Mouse (Mus musculus): Measurements from ENCODE around the gene Lrrfip1. TPM values are rescaled to one million over a fixed set of nuclear protein-coding genes. Genes with fewer than 3 reads are reported as not detected.

Gene Lrrfip1
- polyA plus RNA-seq, 1 experiment from 2014 or later, result 30.0 TPM

- no peak for ATAC-seq (replicated peaks; ENCODE audit: insufficient number of reproducible peaks, low FRiP score, low TSS enrichment, low read depth)
- H3K4me3 ChIP-seq (ENCODE audit: low read depth, low read length), result no peak overlapping the region
- no peak overlapping the region for H3K9ac ChIP-seq (replicated peaks; ENCODE audit: low read length)
- H3K27ac ChIP-seq (replicated peaks; ENCODE audit: low read depth, low read length), result no peak overlapping the region
- no peak overlapping the region for H3K4me2 ChIP-seq (ENCODE audit: low read depth, low read length)
- no peak for DNase-seq (ENCODE audit: low spot score)
- WGBS, result 77% methylated on average over 2 of the region's 2 CpGs
- no peaks in the 10 kb centered on the region for H3K27me3 ChIP-seq (ENCODE audit: control insufficient read depth, insufficient read depth, low read length)
- no peaks in the 10 kb centered on the region for H3K9me3 ChIP-seq (replicated peaks; ENCODE audit: control insufficient read depth, low read length)
- no peaks in the 10 kb centered on the region for H3K4me1 ChIP-seq (ENCODE audit: control insufficient read depth, insufficient read depth, low read length)
- H3K36me3 ChIP-seq (replicated peaks; ENCODE audit: control insufficient read depth, insufficient read depth, low read depth, low read length), result no peaks in the 10 kb centered on the region
Measured at GRCm38 (mm10) chr1:91151509-91151908, 153.0 kb downstream of the Lrrfip1 start.

DNA sequence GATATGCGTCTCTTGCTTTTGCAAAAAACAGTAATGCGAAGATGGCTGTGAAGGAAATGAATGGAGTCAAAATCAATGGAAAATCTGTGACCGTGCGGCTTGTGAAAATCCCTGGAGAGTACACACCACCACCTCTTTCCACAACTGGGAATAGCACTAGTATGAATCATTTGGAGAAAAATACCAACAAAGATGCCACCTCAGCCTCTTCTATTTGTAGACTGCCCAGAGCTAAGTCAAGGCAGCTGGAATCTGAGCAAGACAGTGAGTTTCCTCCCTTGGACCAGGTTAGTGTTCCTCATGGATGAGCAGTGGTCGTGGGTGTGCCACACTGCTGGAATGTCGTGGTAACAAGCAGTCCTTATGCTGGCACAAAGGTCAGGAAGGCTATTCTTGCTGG, 168.3 kb downstream of the Lrrfip1 start:
- WGBS, result 82% methylated on average over 6 of the region's 6 CpGs

DNA sequence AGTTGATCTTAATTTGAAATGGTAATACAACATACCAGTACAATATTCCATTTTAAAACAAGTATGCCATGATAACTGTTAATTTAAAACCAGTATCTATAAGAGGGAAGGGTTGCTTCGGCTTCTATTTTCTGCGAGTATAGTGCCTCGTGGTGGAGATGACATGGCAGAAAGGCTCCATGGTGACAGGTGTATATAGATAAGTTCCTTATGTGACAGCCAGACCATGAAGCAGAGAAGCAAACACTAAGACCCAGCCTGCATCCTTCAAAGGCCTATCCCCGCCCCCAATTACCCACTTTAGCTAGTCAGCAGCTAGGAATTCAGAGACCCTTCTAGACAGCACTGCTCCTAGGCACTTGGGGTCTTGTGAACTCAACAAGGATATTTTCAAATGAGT, 170.6 kb downstream of the Lrrfip1 start:
- ATAC-seq (replicated peaks; ENCODE audit: insufficient number of reproducible peaks, low FRiP score, low TSS enrichment, low read depth) (no peak), DNase-seq (ENCODE audit: low spot score) (no peak)
- Histone ChIP-seq H3K27me3 (ENCODE audit: control insufficient read depth, insufficient read depth, low read length) (no peaks in the 10 kb centered on the region), H3K4me1 (ENCODE audit: control insufficient read depth, insufficient read depth, low read length) (no peaks in the 10 kb centered on the region), H3K4me3 (ENCODE audit: low read depth, low read length) (no peak overlapping the region), H3K9me3 (replicated peaks; ENCODE audit: control insufficient read depth, low read length) (no peaks in the 10 kb centered on the region), H3K27ac (replicated peaks; ENCODE audit: low read depth, low read length) (no peak overlapping the region), H3K9ac (replicated peaks; ENCODE audit: low read length) (no peak overlapping the region), H3K36me3 (replicated peaks; ENCODE audit: control insufficient read depth, insufficient read depth, low read depth, low read length) (no peaks in the 10 kb centered on the region), H3K4me2 (ENCODE audit: low read depth, low read length) (no peak overlapping the region)
- WGBS, result 89% methylated on average over 4 of the region's 4 CpGs

More for the DNA sequence above, 168.3 kb downstream of the Lrrfip1 start:
- ATAC-seq (replicated peaks; ENCODE audit: insufficient number of reproducible peaks, low FRiP score, low TSS enrichment, low read depth), result no peak
- no peak overlapping the region for H3K9ac ChIP-seq (replicated peaks; ENCODE audit: low read length)
- no peak for DNase-seq (ENCODE audit: low spot score)
- no peak overlapping the region for H3K27ac ChIP-seq (replicated peaks; ENCODE audit: low read depth, low read length)
- no peaks in the 10 kb centered on the region for H3K4me1 ChIP-seq (ENCODE audit: control insufficient read depth, insufficient read depth, low read length)
- H3K36me3 ChIP-seq (replicated peaks; ENCODE audit: control insufficient read depth, insufficient read depth, low read depth, low read length), result no peaks in the 10 kb centered on the region
- H3K27me3 ChIP-seq (ENCODE audit: control insufficient read depth, insufficient read depth, low read length), result no peaks in the 10 kb centered on the region
- H3K4me2 ChIP-seq (ENCODE audit: low read depth, low read length), result no peak overlapping the region
- H3K4me3 ChIP-seq (ENCODE audit: low read depth, low read length), result no peak overlapping the region
- no peaks in the 10 kb centered on the region for H3K9me3 ChIP-seq (replicated peaks; ENCODE audit: control insufficient read depth, low read length)

- Histone ChIP-seq H3K9me3 (replicated peaks; ENCODE audit: control insufficient read depth, low read length) (no peaks in the 10 kb centered on the region), H3K4me2 (ENCODE audit: low read depth, low read length) (no peak overlapping the region), H3K4me1 (ENCODE audit: control insufficient read depth, insufficient read depth, low read length) (no peaks in the 10 kb centered on the region), H3K27me3 (ENCODE audit: control insufficient read depth, insufficient read depth, low read length) (peaks cover 6% of the 10 kb centered on the region; the same call in 1 of the 2 replicates), H3K4me3 (ENCODE audit: low read depth, low read length) (no peak overlapping the region), H3K9ac (replicated peaks; ENCODE audit: low read length) (no peak overlapping the region), H3K27ac (replicated peaks; ENCODE audit: low read depth, low read length) (no peak overlapping the region), H3K36me3 (replicated peaks; ENCODE audit: control insufficient read depth, insufficient read depth, low read depth, low read length) (no peaks in the 10 kb centered on the region)
- ATAC-seq (replicated peaks; ENCODE audit: insufficient number of reproducible peaks, low FRiP score, low TSS enrichment, low read depth), result no peak
- DNase-seq (ENCODE audit: low spot score), result no peak
- WGBS, result 87% methylated on average over 5 of the region's 5 CpGs
Measured at GRCm38 (mm10) chr1:91174796-91175195, 176.3 kb downstream of the Lrrfip1 start.

DNA sequence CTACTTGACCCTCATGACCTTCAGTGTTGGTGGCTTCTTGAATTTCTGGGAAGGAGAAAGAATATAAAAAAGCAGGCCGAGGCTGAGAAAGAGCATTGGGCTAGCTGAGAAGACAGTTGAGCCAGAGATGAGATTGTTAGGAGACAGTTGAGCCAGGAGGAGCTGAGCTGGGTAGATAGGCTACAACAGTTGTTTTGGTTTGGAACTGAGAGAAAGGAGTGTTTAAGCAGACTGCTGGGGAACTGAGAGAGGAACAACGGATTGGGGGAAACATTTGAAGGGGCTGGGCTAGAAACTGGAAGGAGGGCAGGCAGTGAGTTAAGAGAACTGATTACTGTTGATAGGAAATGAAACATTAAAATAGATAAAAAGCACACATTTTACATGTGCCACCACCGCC, 177.5 kb downstream of the Lrrfip1 start:
- no peak for DNase-seq (ENCODE audit: low spot score)
- no peak for ATAC-seq (replicated peaks; ENCODE audit: insufficient number of reproducible peaks, low FRiP score, low TSS enrichment, low read depth)
- Histone ChIP-seq H3K27me3 (ENCODE audit: control insufficient read depth, insufficient read depth, low read length) (peaks cover 12% of the 10 kb centered on the region; the same call in 1 of the 2 replicates), H3K4me2 (ENCODE audit: low read depth, low read length) (no peak overlapping the region), H3K9ac (replicated peaks; ENCODE audit: low read length) (no peak overlapping the region), H3K4me1 (ENCODE audit: control insufficient read depth, insufficient read depth, low read length) (no peaks in the 10 kb centered on the region), H3K27ac (replicated peaks; ENCODE audit: low read depth, low read length) (no peak overlapping the region), H3K36me3 (replicated peaks; ENCODE audit: control insufficient read depth, insufficient read depth, low read depth, low read length) (no peaks in the 10 kb centered on the region), H3K4me3 (ENCODE audit: low read depth, low read length) (no peak overlapping the region), H3K9me3 (replicated peaks; ENCODE audit: control insufficient read depth, low read length) (no peaks in the 10 kb centered on the region)
- WGBS, result 51% methylated on average over 3 of the region's 3 CpGs

- 84% methylated on average over 4 of the region's 4 CpGs for WGBS
- no peaks in the 10 kb centered on the region; the same call in 1 of the 2 replicates for H3K4me1 ChIP-seq (ENCODE audit: control insufficient read depth, insufficient read depth, low read length)
- no peak for ATAC-seq (replicated peaks; ENCODE audit: insufficient number of reproducible peaks, low FRiP score, low TSS enrichment, low read depth)
Measured at GRCm38 (mm10) chr1:91176871-91177270, 178.3 kb downstream of the Lrrfip1 start.

More at GRCm38 (mm10) chr1:91176871-91177270, 178.3 kb downstream of the Lrrfip1 start:
- H3K4me2 ChIP-seq (ENCODE audit: low read depth, low read length), result no peak overlapping the region
- H3K4me3 ChIP-seq (ENCODE audit: low read depth, low read length), result no peak overlapping the region
- no peak overlapping the region for H3K9ac ChIP-seq (replicated peaks; ENCODE audit: low read length)
- DNase-seq (ENCODE audit: low spot score), result no peak
- no peaks in the 10 kb centered on the region for H3K36me3 ChIP-seq (replicated peaks; ENCODE audit: control insufficient read depth, insufficient read depth, low read depth, low read length)
- H3K9me3 ChIP-seq (replicated peaks; ENCODE audit: control insufficient read depth, low read length), result no peaks in the 10 kb centered on the region
- peaks cover 12% of the 10 kb centered on the region; the same call in 1 of the 2 replicates for H3K27me3 ChIP-seq (ENCODE audit: control insufficient read depth, insufficient read depth, low read length)
- no peak overlapping the region for H3K27ac ChIP-seq (replicated peaks; ENCODE audit: low read depth, low read length)

Other genes starting within 250 kb of the Lrrfip1 start
- 17.4 and 19.5 TPM in 2 replicates for gene Col6a3, start 154.8 kb upstream of the Lrrfip1 start, polyA plus RNA-seq (2014; fragmentation: Nextera tagmentation; extraction: Ambion mirVana)
- gene Mlph, start 83.7 kb upstream of the Lrrfip1 start, polyA plus RNA-seq (2014; fragmentation: Nextera tagmentation; extraction: Ambion mirVana), result 0.07 and 0.31 TPM in 2 replicates
- not detected in 2 replicates for gene Prlh, start 45.6 kb upstream of the Lrrfip1 start, polyA plus RNA-seq (2014; fragmentation: Nextera tagmentation; extraction: Ambion mirVana)
- gene Rab17, start 29.1 kb upstream of the Lrrfip1 start, polyA plus RNA-seq (2014; fragmentation: Nextera tagmentation; extraction: Ambion mirVana), result 0.64 and 0.70 TPM in 2 replicates
- 0.43 and 0.74 TPM in 2 replicates for gene Rbm44, start 146.4 kb downstream of the Lrrfip1 start, polyA plus RNA-seq (2014; fragmentation: Nextera tagmentation; extraction: Ambion mirVana)
- gene Ramp1, start 181.1 kb downstream of the Lrrfip1 start, polyA plus RNA-seq (2014; fragmentation: Nextera tagmentation; extraction: Ambion mirVana), result 0.21 and 0.41 TPM in 2 replicates

Data from embryonic facial prominence, embryonic 11.5 days (tissue).